Mouse (Mus musculus) hindbrain, embryonic 11.5 days (tissue): ENCODE measurements at regions not wholly inside any gene's neighbourhood (a gene's known extent, or its start where the extent isn't known, plus 50 kb on each side); places are given as distances from the start of the nearest gene placed in this dataset.
A peak's percentile ranks its signal among the peaks of the same experiment; 100 is the strongest.

ENCODE experiments used
- ATAC-seq: fragments of 200-750 bp; cut with Nextera tagmentation; 2 replicates; pipeline ENCODE4 v1.8.0; 2017; ENCODE audit warnings: mild to moderate bottlenecking, moderate TSS enrichment, moderate library complexity; ENCODE audit not compliant: low FRiP score
- DNase-seq: peaks from one replicate; pipeline ENCODE4 v3.0.0-alpha.2; 2015; ENCODE audit warnings: low spot score
- H3K27ac ChIP-seq: fragments of 300-500 bp; sonication (generic); 2 replicates; pipeline ENCODE4 v1.5.1; 2014; ENCODE audit warnings: mild to moderate bottlenecking, low read depth, low read length
- H3K27me3 ChIP-seq: fragments of 300-500 bp; sonication (generic); 2 replicates; pipeline ENCODE4 v1.6.1; 2014; ENCODE audit warnings: mild to moderate bottlenecking, low read length, moderate library complexity, mixed read lengths; ENCODE audit not compliant: control insufficient read depth, insufficient read depth
- H3K36me3 ChIP-seq: fragments of 300-500 bp; sonication (generic); 2 replicates; pipeline ENCODE4 v1.6.1; 2014; ENCODE audit warnings: mild to moderate bottlenecking, low read length, moderate library complexity, mixed read lengths; ENCODE audit not compliant: control insufficient read depth, insufficient read depth
- H3K4me1 ChIP-seq: fragments of 300-500 bp; sonication (generic); replicated peaks from 2 replicates; pipeline ENCODE4 v1.6.1; 2014; ENCODE audit warnings: low read length, mixed read lengths; ENCODE audit not compliant: control insufficient read depth, insufficient read depth
- H3K4me2 ChIP-seq: fragments of 300-500 bp; sonication (generic); replicated peaks from 2 replicates; pipeline ENCODE4 v1.6.1; 2014; ENCODE audit warnings: mild to moderate bottlenecking, low read depth, low read length
- H3K4me3 ChIP-seq: fragments of 300-500 bp; sonication (generic); 2 replicates; pipeline ENCODE4 v1.5.1; 2014; ENCODE audit warnings: low read depth, low read length
- H3K9ac ChIP-seq: fragments of 300-500 bp; sonication (generic); 2 replicates; pipeline ENCODE4 v1.6.1; 2014; ENCODE audit warnings: low read depth, low read length
- H3K9me3 ChIP-seq: fragments of 300-500 bp; sonication (generic); 2 replicates; pipeline ENCODE4 v1.6.1; 2016; ENCODE audit warnings: low read length; ENCODE audit not compliant: control insufficient read depth
- WGBS: fragments of 180-500 bp; shearing (Covaris S2); extraction: QIAGEN DNeasy Blood & Tissue Kit; methylation state at CpG from one replicate; pipeline ENCODE4 v1.1.7; 2014; 5-methylcytosine and 5-hydroxymethylcytosine counted together

DNA sequence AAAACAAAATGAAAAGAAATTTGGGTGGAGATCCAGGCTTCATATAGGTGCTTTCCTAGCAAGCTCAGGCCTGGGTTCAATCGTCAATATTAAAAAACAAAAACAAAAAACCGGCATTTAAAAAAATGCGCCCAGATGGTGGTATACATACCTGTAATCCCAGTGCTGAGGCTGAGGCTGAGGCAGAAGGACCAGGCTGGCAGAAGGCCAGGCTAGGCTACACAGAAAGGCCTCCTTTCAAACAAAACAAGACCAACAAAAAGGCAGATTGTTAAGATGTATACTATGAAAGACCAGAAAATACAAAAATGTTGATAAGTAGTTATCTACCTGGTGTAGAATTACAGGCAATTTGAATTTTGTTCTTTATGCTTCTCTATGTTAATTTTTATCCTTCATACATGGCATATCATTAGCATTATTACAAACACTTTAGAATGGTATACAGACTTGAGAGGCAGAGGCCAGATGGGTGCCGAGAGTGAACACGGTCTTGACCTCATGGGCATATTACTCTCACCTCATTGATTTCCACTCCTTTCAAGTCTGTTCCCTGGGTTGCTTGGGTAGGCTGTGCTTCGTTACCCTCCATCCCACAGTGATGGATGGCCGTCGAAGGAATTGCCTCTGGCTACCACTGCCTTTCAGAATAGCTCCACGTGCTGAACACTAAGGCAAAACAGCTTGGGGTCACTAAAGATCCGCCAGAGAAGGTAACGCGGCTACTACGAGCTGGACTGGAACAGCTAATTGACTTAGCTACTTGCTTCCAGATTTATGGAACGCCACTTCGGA lies 339.6 kb upstream of the Gm6657 start:
- peak; percentile 92 for ATAC-seq
- Histone ChIP-seq H3K9ac (no peak overlapping the region), H3K27ac (0 out of 2 replicates have a peak overlapping the region, but pooled peaks have one; percentile 45), H3K27me3 (no peaks in the 10 kb centered on the region), H3K9me3 (no peaks in the 10 kb centered on the region), H3K4me1 (peaks cover 4% of the 10 kb centered on the region; the same call in 1 of the 2 replicates), H3K4me3 (no peak overlapping the region), H3K36me3 (no peaks in the 10 kb centered on the region), H3K4me2 (no peak overlapping the region)
- WGBS, result 41% methylated on average over 15 of the region's 15 CpGs
- DNase-seq, result peak; percentile 63

- no peaks in the 10 kb centered on the region for H3K36me3 ChIP-seq
- WGBS, result 74% methylated on average over 12 of the region's 12 CpGs
- no peaks in the 10 kb centered on the region for H3K9me3 ChIP-seq
- H3K4me2 ChIP-seq, result no peak overlapping the region
- no peak overlapping the region for H3K9ac ChIP-seq
- no peak for DNase-seq
- no peak overlapping the region for H3K4me3 ChIP-seq
- ATAC-seq, result no peak
- H3K27me3 ChIP-seq, result no peaks in the 10 kb centered on the region
- peaks cover 4% of the 10 kb centered on the region; the same call in 1 of the 2 replicates for H3K4me1 ChIP-seq
- no peak overlapping the region for H3K27ac ChIP-seq
These were observed 338.2 kb upstream of the Gm6657 start for GRCm38 (mm10) chr12:77855796-77856195.

GRCm38 (mm10) chr12:77857281-77857680 lies 336.8 kb upstream of the Gm6657 start:
- WGBS, result 77% methylated on average over 4 of the region's 4 CpGs
- Histone ChIP-seq H3K36me3 (no peaks in the 10 kb centered on the region), H3K9me3 (no peaks in the 10 kb centered on the region), H3K27ac (no peak overlapping the region), H3K4me1 (peaks cover 4% of the 10 kb centered on the region; the same call in 1 of the 2 replicates), H3K27me3 (no peaks in the 10 kb centered on the region), H3K9ac (no peak overlapping the region), H3K4me2 (no peak overlapping the region), H3K4me3 (no peak overlapping the region)
- no peak for DNase-seq
- ATAC-seq, result no peak

DNA sequence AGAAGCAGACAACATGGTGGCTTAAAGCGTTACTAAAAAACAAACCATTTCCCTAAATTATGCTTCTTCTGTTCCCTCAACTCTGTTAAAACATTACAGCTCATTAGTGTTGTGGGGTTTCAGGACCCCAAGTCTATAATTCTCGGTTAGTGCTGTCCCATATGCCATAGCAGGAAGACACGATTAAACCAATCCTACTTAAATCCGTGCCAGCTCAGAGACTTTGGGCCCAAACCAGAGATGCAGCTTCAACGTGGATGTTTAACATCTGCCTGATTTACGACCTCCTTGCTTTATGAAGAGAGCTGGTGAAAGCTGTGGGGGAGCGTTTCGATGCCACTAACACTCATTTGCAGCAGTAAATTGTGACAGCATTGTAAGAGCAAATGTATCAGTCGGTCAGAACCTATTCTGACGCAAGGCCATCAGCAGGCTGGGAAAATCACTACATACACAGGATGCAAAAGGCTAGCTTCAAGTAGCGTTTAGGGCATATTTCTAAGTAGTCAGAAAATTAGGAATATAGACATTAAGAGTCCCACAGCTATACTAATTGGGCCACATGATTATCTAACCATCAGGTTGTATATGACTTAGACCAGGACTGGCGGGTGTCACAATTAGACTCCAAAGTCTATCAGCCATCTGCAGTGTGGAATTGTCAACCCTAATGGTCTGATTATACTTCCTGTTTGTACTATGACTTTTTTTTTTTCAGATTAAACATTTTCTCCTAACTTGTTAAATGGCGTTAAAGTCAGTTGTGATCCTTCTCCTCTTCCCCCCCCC lies 333.1 kb upstream of the Gm6657 start:
- H3K36me3 ChIP-seq, result no peaks in the 10 kb centered on the region
- H3K9ac ChIP-seq, result no peak overlapping the region
- ATAC-seq, result no peak

GRCm38 (mm10) chr12:77867947-77868495 lies 326.0 kb upstream of the Gm6657 start:
- Histone ChIP-seq H3K9ac (no peak overlapping the region), H3K9me3 (no peaks in the 10 kb centered on the region), H3K4me3 (no peak overlapping the region), H3K4me2 (no peak overlapping the region), H3K4me1 (no peaks in the 10 kb centered on the region), H3K27me3 (no peaks in the 10 kb centered on the region), H3K36me3 (no peaks in the 10 kb centered on the region), H3K27ac (no peak overlapping the region)
- DNase-seq (no peak), ATAC-seq (no peak)
- WGBS, result 75% methylated on average over 4 of the region's 4 CpGs

More for the DNA sequence above, 333.1 kb upstream of the Gm6657 start:
- H3K27ac ChIP-seq, result no peak overlapping the region
- H3K9me3 ChIP-seq, result no peaks in the 10 kb centered on the region
- H3K4me1 ChIP-seq, result no peaks in the 10 kb centered on the region
- 82% methylated on average over 13 of the region's 13 CpGs for WGBS
- no peaks in the 10 kb centered on the region for H3K27me3 ChIP-seq
- no peak for DNase-seq
- H3K4me2 ChIP-seq, result no peak overlapping the region
- no peak overlapping the region for H3K4me3 ChIP-seq

GRCm38 (mm10) chr12:77869296-77869695 lies 324.7 kb upstream of the Gm6657 start:
- no peak for ATAC-seq

DNA sequence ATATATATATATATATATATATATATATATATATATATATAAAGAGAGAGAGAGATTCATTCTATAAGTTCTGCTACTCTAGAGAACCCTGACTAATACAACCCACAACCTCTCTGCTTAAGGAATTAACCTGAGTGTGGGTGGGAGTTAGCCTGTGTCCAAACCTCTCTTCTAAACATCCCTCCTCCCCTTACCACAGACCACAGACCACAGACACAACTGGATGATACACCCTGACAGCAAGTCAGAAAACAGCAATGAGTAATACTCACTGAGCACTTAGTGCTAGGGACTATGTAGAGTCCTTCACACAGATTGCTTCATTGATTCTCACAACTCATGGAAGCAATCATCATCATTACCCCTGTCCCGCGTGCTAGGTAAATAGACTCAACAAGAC lies 306.7 kb upstream of the Gm6657 start:
- DNase-seq (no peak), ATAC-seq (no peak)
- H3K27me3 ChIP-seq, result no peaks in the 10 kb centered on the region
- no peaks in the 10 kb centered on the region for H3K9me3 ChIP-seq
- no peaks in the 10 kb centered on the region for H3K4me1 ChIP-seq
- WGBS, result 87% methylated on average over 2 of the region's 2 CpGs
- H3K9ac ChIP-seq, result no peak overlapping the region
- no peak overlapping the region for H3K27ac ChIP-seq
- H3K4me2 ChIP-seq, result no peak overlapping the region
- H3K4me3 ChIP-seq, result no peak overlapping the region
- H3K36me3 ChIP-seq, result no peaks in the 10 kb centered on the region

More at GRCm38 (mm10) chr12:77869296-77869695, 324.7 kb upstream of the Gm6657 start:
- no peak overlapping the region for H3K9ac ChIP-seq
- H3K4me3 ChIP-seq, result no peak overlapping the region
- no peak for DNase-seq
- H3K4me1 ChIP-seq, result no peaks in the 10 kb centered on the region
- no peaks in the 10 kb centered on the region for H3K27me3 ChIP-seq
- 88% methylated on average over 3 of the region's 3 CpGs for WGBS
- H3K4me2 ChIP-seq, result no peak overlapping the region
- no peaks in the 10 kb centered on the region for H3K36me3 ChIP-seq
- no peak overlapping the region for H3K27ac ChIP-seq
- H3K9me3 ChIP-seq, result no peaks in the 10 kb centered on the region

DNA sequence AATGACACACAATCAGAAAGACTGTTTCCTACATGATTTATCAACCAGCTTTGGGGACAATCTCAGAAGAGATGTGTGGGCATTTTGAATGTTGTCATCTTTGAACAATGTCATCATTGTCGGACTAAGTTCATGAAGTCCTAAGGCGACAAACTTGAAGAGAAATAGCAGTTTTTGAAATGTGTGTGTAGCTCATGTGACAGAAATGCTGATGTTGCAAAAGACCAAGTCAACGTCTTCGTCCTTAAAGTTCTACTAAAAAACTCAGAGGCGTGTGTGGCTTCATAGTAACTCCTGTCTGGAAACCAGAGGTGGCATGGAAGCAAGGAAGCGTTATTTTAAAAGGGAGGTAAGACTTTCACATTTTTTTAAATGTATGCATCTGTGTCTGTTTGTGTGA lies 302.6 kb upstream of the Gm6657 start:
- no peak overlapping the region for H3K9ac ChIP-seq
- 93% methylated on average over 6 of the region's 6 CpGs for WGBS
- no peaks in the 10 kb centered on the region for H3K9me3 ChIP-seq
- DNase-seq (no peak), ATAC-seq (no peak)
- no peak overlapping the region for H3K27ac ChIP-seq
- H3K4me3 ChIP-seq, result no peak overlapping the region
- H3K4me2 ChIP-seq, result no peak overlapping the region
- no peaks in the 10 kb centered on the region for H3K36me3 ChIP-seq
- no peaks in the 10 kb centered on the region for H3K4me1 ChIP-seq
- no peaks in the 10 kb centered on the region for H3K27me3 ChIP-seq
